Mouse (Mus musculus) ES-E14 (cell line): ENCODE measurements around the gene Cdh13.

Experiments used
- CHD2 ChIP-seq: IDR thresholded peaks from 2 replicates; pipeline ENCODE4 v1.6.1; 2014; ENCODE audit warnings: mild to moderate bottlenecking, low read depth, low read length, inconsistent platforms
- HCFC1 ChIP-seq: IDR thresholded peaks from 2 replicates; pipeline ENCODE4 v1.6.1; 2012; ENCODE audit warnings: low read length, inconsistent platforms, borderline replicate concordance; ENCODE audit not compliant: insufficient read depth
- MAFK ChIP-seq: IDR thresholded peaks from 2 replicates; pipeline ENCODE4 v1.6.1; 2014; ENCODE audit warnings: mild to moderate bottlenecking, low read depth, low read length, inconsistent platforms; ENCODE audit not compliant: insufficient read depth
- ZC3H11A ChIP-seq: IDR thresholded peaks from 2 replicates; pipeline ENCODE4 v1.6.1; 2012; ENCODE audit warnings: low read depth, mild to moderate bottlenecking, inconsistent platforms, low read length, borderline replicate concordance
- ZNF384 ChIP-seq: IDR thresholded peaks from 2 replicates; pipeline ENCODE4 v1.6.1; 2012; ENCODE audit warnings: low read depth, low read length, inconsistent platforms

DNA sequence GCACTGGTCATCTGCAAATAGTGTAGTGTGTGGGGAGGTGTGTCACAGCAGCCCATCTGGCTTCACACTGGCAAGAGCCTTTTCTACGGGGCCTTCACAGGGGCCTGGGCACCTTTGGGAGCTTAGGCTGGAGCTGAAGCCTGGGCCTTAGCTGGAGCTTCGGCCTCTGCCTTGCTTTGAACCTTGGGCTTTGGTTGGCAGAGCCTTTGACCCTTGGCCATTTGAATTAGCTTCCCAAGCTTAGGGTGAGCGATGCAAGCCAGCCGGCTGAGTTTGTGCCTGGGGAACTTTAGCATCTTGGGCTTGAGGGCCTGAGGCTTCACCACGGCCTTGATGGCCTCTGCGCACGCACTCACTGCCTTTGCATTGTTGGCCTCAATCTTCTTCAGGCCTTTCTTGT is 98.1 kb downstream of the Cdh13 start:
- TF ChIP-seq ZC3H11A (no peak), MAFK (no peak), ZNF384 (no peak), CHD2 (no peak), HCFC1 (no peak)
